Comparison of ENCODE assay signal across 8 mouse cellular contexts in genomic region chr12:107979710-107980260, GRCm38 (mm10). TPM values are rescaled to one million over a fixed set of nuclear protein-coding genes. Genes with fewer than 3 reads are reported as not detected.
A peak's percentile ranks its signal among the peaks of the same experiment; 100 is the strongest.
DNase-seq lines count a peak whose midpoint lies in the region; ATAC-seq and TF ChIP-seq lines count a peak whose summit lies in the region.

No protein-coding gene starts in this region.

- TF ChIP-seq CTCF in lung, adult 2 months (IDR thresholded peaks at IDR 0.05; ENCODE audit: insufficient read depth, low read length) = no peak

- H3K4me3 ChIP-seq in lung, adult 2 months (replicated peaks; ENCODE audit: extremely low read depth, low read depth, low read length) = peak overlapping the region; percentile 11
- peak overlapping the region; percentile 46 for H3K4me3 ChIP-seq in lung, embryonic 15.5 days
- peak overlapping the region; percentile 40 for H3K4me3 ChIP-seq in stomach, embryonic 14.5 days (ENCODE audit: low read depth, low read length)

- H3K4me2 ChIP-seq in lung, embryonic 15.5 days = peak overlapping the region; percentile 92
- peak overlapping the region; percentile 91 for H3K4me2 ChIP-seq in stomach, embryonic 14.5 days (replicated peaks; ENCODE audit: low read depth, low read length)

- peaks cover 32% of the 10 kb centered on the region; the same call in 1 of the 2 replicates for H3K27me3 ChIP-seq in lung, embryonic 15.5 days
- H3K27me3 ChIP-seq in stomach, embryonic 14.5 days (ENCODE audit: control insufficient read depth, insufficient read depth, low read length) = no peaks in the 10 kb centered on the region

- TF ChIP-seq POLR2A in lung, adult 2 months (IDR thresholded peaks at IDR 0.05; ENCODE audit: borderline replicate concordance, extremely low read depth, low read depth, low read length) = no peak

- 13% methylated on average over 27 of the region's 28 CpGs for WGBS in lung, adult 2 months
- 6% methylated on average over 28 of the region's 28 CpGs for WGBS in lung, embryonic 15.5 days
- WGBS in stomach, embryonic 14.5 days = 7% methylated on average over 28 of the region's 28 CpGs

- peak overlapping the region; percentile 75 for H3K27ac ChIP-seq in lung, embryonic 15.5 days
- peak overlapping the region; percentile 58; the same call in 1 of the 2 replicates for H3K27ac ChIP-seq in stomach, embryonic 14.5 days (ENCODE audit: low read length)

- H3K36me3 ChIP-seq in lung, embryonic 15.5 days = no peaks in the 10 kb centered on the region
- H3K36me3 ChIP-seq in stomach, embryonic 14.5 days (ENCODE audit: control insufficient read depth, insufficient read depth, low read length) = no peaks in the 10 kb centered on the region

- peak; percentile 33 for DNase-seq in lung, adult 2 months
- DNase-seq in lung, postnatal 25 days (ENCODE audit: low spot score) = no peak
- peak; percentile 80 for DNase-seq in forelimb bud, embryonic 11.5 days (ENCODE audit: low read depth, low spot score)
- peak; percentile 86 for DNase-seq in kidney, adult 18-20 months
- no peak for DNase-seq in cerebellum, adult 11-12 months
- DNase-seq in gastrocnemius, postnatal 25 days = no peak

- ATAC-seq in lung, embryonic 15.5 days (ENCODE audit: borderline replicate concordance, extremely low read depth, low FRiP score, low TSS enrichment) = peak; percentile 60
- ATAC-seq in stomach, embryonic 14.5 days (ENCODE audit: insufficient number of reproducible peaks, insufficient read depth, low FRiP score, low read depth) = peak; percentile 50; the same call in 1 of the 2 replicates

- H3K9me3 ChIP-seq in lung, embryonic 15.5 days = no peaks in the 10 kb centered on the region
- H3K9me3 ChIP-seq in stomach, embryonic 14.5 days (ENCODE audit: control insufficient read depth, low read depth, low read length) = no peaks in the 10 kb centered on the region

- no peaks in the 10 kb centered on the region for H3K4me1 ChIP-seq in lung, adult 2 months (ENCODE audit: control insufficient read depth, insufficient read depth, low read length)
- H3K4me1 ChIP-seq in lung, embryonic 15.5 days = peaks cover 44% of the 10 kb centered on the region
- H3K4me1 ChIP-seq in stomach, embryonic 14.5 days (ENCODE audit: control insufficient read depth, insufficient read depth, low read length) = peaks cover 37% of the 10 kb centered on the region; the same call in 1 of the 2 replicates

- peak overlapping the region; percentile 47 for H3K9ac ChIP-seq in lung, embryonic 15.5 days
- peak overlapping the region; percentile 50 for H3K9ac ChIP-seq in stomach, embryonic 14.5 days (replicated peaks; ENCODE audit: low read depth, low read length)

RNA-seq across cellular contexts. Expression of gene Bcl11b, which starts 23.6 kb away (rescaled TPM):
- polyA plus RNA-seq in lung, adult 2 months (2012; rRNA removed) = 2.6 and 4.2 TPM in 2 replicates
- polyA plus RNA-seq in lung, embryonic 15.5 days (2015; fragmentation: Nextera tagmentation; extraction: Ambion mirVana) = 3.4 and 5.2 TPM in 2 replicates
- 6.0 and 6.8 TPM in 2 replicates for polyA plus RNA-seq in stomach, embryonic 14.5 days (2014; fragmentation: Nextera tagmentation; extraction: Ambion mirVana)
- total RNA-seq in gastrocnemius, postnatal 25 days (2021) = under 1 TPM in 1 of 2 experiments, not detected in 1; 0.27 TPM

Comparison
In these comparisons a context has a peak if more than half of its experiments do, and no peak if none do; other contexts are left out.
1. DNase-seq: peak in lung, adult 2 months (single experiment), forelimb bud, embryonic 11.5 days (single experiment) and kidney, adult 18-20 months (single experiment); none in lung, postnatal 25 days (single experiment), cerebellum, adult 11-12 months (single experiment) and gastrocnemius, postnatal 25 days (single experiment).
2. Peak in every context shown above with its lines, with median percentiles within 50 percentile points of each other: H3K4me3 ChIP-seq.